Mouse (Mus musculus): ENCODE measurements around the gene Vps53.

Gene Vps53

DNA sequence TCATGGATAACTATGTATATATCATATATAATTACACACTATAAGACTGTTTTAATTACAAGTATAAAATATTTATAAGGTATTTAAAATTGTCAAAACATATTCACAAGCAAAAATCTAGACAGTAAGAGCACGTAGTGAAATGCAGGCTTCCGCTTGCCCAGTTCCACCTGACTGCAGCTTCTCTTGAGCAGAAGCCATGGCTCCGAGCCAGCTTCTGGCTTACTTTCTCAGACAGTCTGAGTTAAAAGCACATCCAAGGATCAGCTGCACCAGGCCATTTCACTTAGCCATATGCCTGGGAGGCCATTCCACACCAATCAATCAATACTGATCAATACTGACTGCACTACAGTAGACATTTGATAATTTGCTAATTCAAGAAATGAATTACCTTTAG, 10.5 kb downstream of the Vps53 start:
- no peak for DNase-seq (ENCODE audit: extremely low read depth, insufficient read length, low spot score)

DNA sequence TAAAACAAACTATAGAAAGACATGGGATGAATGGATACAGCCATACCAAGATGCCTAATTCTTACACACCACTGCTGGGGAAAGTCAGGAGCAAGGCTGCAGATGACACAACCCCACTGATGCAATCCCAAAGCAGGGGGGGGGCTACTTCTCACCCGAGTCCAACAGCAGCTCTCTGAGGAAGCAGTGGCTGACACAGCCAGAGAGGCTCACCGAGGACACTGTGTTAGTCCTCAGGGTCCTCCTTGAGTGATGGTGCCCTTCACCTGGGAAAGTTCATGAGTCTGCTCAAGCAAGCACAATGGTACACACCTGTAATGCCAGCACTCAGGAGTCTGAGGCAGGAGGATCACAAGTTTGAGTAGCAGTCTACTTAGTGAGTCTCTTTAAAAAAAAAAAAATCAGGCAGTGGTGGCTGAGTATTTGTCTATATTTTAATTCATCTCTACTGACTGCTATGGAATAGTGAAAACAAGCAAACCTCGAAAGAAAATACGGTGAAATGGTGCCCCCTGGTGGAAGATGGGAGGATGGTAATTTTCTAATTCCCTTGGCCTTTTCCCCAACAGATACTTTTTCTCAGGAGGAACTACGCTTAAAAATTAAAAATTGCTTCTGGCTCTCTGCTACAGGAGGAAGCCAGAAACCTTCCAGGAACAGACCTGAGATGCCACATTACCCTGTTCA, 12.2 kb downstream of the Vps53 start:
- peak; percentile 34 for DNase-seq (ENCODE audit: extremely low read depth, insufficient read length, low spot score)

DNA sequence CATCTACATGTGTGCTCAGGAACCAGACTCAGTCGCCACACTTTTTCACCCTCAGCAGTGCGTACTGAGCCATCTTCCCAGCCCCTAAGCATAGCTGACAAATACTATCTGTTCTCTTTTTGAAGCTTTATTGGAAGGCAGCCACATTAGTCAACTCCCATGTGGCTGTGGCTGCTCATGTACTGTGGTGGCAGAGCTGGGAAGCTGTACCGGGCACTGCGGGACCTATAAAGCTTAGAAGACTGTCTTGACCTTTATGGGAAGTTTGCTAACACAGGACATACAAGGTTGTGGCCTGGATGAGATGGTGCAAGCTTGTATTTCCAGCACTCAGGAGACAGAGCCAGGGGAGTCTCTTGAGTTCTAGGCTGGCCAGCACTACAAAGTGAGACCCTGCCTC, 12.8 kb downstream of the Vps53 start:
- peak; percentile 43 for DNase-seq (ENCODE audit: extremely low read depth, insufficient read length, low spot score)

DNA sequence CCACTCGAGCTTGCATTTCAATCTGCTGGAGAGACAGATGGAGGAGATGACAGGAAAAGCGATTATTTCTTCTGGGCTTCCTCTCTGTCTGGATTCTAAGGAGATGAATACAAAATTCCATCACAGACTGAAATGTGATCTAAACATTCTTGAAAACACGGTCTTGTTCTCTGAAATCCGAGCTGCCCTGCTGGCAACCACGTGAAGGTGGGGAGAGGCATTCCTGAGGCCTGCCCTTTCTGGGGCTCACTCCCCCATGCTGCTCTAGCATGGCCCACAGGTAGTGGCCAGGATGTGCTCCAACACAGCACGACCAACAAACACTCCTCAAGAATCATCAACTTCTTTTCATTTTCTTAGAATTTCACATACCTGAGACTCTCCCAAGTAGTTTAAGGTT, 19.2 kb downstream of the Vps53 start:
- DNase-seq (ENCODE audit: extremely low read depth, insufficient read length, low spot score) = no peak

DNA sequence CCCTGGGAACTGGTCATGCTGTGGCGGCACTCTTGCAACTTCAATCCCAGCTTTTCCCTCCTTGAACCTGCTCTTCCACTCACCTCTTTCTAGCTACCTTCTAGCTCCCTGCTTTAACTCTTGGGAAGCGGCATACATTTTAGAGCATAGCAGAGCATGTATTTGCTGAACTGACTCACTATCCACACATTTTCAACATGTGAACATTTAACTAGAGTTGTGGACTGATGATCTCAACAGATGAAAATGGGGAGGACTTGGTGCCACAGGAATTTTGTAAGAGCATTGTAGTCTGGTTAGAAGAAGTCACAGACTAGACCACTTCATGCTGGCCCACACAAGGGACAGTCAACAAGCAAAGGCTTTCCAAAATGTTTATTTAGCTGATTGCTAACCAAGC, 21.1 kb downstream of the Vps53 start:
- DNase-seq (ENCODE audit: extremely low read depth, insufficient read length, low spot score) = no peak

DNA sequence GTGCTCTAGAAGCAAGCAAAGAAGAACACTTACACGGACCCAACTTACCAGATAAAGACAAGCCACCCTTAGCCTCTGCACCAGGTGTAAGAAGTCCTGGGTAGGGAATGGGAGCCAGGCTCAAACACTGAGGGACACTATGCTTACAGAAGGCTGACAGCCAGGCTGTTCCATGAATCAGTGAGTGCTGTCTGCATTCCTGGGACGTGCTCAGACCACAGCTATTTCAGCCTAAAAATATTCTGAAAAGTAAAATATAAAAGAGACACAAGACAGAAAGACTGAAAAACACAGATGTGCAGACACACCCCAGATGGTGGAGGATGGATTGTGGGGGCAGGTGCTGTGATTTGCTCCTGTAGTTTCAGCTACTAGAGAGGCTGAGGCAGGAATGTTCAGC, 24.6 kb downstream of the Vps53 start:
- peak; percentile 31 for DNase-seq (ENCODE audit: extremely low read depth, insufficient read length, low spot score)

DNA sequence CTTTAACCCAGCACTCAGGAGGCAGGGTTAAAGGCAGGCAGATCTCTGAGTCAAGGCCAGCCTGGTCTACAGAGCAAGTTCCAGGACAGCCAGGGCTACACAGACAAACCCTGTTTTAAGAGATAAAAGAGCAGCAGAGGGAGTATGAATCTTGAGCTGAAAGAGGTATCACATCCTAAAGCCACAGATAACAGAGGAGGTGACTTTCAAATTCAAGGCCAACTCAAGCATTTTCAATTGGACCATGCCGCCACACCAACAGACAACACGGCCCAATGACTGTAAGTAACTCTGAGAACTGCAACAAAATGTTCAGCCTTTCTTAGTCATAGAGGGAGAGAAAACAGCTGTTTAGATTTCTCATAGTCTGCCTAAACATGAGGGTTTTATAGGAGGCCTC, 25.2 kb downstream of the Vps53 start:
- no peak for DNase-seq (ENCODE audit: extremely low read depth, insufficient read length, low spot score)

DNA sequence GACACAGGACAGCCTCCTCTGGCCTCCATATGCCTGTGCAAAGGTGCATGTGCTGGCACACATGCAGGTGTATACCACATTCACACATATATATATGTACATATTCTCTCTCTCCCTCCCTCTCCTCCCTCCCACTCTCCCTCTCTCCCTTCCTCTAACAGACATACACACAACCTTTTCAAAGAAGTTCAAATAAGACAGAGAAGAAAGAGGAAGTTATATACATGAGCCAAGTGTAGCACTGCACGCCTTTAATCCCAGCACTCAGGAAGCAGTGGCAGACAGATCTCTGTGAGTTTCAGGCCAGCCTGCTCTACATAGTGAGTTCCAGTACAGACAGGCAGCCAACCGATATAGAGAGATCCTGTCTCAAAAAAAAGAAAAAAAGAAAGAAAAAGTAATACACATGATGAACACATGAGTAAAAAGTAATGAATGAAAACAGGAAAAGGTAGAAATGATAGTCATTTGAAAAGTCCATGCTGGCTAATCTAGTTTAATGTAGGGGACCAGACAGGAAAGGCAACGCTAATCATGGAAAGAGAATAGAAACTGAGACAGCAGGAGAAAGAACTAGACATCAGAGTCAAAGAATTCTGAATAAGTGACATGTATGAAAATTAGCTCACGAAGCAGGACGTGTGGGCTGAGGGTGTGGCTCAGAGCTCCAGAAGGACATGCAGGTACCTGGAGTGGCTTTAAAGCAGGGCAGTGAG, 26.1 kb downstream of the Vps53 start:
- DNase-seq (ENCODE audit: extremely low read depth, insufficient read length, low spot score) = no peak

DNA sequence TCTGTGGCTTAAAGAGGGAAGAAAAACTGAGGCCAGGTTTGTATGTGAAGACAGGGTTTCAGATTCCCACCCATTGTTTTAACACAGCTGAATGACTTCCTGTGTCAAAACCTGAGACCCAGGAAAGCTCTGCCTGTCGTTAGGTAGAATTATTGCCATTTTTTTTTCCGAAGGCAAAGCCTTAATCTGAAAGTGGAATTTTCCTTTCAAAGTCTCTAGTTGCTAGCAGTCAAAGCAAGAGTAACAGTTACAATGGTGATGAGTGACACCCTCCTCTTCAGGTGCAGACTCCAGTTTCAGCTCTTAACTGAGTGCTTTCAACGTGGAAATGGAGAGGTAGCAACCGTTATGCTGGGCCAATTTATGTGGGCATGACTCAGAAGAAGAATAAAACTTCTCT, 28.5 kb downstream of the Vps53 start:
- DNase-seq (ENCODE audit: extremely low read depth, insufficient read length, low spot score) = no peak

DNA sequence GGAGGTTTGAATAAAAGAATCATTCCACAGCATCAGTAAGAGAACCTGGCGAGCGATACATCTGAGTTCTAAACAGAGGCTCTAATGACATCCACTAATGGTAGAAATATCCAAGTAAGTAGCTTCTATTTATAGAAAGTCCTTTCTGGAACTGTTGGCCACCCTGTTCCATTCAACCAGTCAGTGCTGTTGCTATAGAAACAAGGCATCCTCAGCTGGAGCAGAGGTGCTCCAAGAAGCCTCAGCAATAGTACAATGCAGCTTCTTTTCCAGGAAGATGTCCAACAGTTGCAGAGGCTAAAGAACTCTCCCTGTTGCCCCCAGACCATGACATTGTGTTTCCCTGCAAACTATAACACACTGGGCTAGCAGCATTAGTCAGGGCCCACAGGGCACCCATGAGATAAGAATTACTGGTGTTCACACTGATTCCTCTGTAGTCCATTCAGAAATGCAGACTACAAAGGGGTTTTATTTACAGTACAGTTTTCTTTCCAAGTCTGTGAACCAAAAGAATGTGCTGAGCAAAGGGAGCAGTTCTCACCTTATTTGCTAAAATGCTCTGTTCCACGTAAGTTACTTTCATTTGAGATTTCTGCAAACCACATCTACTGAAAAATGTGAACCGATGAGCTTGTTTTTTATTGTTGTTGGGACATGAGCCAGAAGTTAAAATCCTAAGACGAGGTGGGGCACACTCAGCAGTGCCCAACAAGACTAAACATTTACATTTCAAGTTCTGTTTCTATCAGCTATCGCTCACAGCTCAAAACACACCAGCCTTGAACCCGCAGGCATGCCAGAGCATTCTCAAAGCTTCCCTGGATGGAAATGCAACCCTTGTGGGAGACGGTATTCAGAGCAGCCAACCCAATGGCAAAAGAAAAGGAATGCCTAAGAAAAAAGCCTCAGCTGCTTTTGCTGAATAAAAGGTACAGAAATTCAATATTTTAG, 31.1 kb downstream of the Vps53 start:
- no peak for DNase-seq (ENCODE audit: extremely low read depth, insufficient read length, low spot score)

DNA sequence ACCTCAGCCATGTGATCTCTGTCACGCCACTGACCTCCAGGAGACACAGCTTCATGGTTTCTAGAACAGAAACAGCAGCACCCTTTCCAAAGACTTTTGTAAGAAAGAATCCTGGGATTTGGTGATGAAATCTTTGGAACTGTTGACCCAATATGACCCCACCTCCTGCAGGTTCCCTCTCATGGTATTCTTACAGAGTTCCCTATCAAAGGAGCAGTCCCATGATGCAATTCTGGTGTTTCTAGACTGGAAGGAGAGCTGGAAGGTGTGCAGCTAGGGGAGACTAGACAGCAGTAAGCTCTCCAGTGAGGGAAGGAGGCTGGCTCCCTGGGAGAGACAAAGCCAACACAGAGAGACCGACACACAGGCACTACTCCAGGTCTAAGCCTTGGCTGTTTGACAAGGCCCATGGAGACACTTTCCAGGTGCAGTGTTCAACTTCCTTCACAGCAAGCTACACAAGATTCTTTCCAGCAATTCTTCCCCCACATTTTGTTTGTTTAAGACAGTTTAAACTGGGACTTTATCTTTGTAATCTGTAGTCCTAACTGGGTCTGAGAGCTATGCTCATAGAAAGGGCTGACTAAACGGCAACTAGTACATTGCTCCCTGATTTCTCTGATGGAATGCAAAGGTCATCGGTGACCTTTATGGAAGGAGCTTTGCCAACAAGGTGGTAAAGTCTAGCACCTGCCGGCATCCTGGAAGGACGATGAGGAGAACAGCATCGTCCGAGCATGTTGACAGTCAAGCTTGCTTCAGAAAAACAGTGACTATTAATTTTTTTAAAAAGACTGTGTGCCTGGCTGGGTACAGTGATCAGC, 33.0 kb downstream of the Vps53 start:
- DNase-seq (ENCODE audit: extremely low read depth, insufficient read length, low spot score) = no peak

DNA sequence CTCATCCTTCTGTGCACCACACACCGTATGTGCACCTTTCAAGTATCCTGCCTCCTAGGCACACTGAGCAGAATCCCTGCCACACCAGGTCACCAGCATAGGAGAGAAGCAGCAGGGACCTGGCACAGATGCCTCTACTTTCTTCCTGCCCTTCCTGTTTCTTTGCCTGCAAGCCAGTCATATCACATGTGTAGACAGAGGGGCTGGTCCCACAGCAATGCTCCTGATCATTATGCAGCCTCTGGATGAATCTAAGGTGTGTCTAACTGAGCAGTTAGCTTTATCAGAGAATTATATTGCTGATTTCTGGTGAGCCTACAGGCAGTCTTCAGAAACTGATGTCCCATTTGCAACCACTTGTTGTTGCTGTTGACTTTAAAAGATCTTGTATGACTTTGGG, 34.3 kb downstream of the Vps53 start:
- no peak for DNase-seq (ENCODE audit: extremely low read depth, insufficient read length, low spot score)

DNA sequence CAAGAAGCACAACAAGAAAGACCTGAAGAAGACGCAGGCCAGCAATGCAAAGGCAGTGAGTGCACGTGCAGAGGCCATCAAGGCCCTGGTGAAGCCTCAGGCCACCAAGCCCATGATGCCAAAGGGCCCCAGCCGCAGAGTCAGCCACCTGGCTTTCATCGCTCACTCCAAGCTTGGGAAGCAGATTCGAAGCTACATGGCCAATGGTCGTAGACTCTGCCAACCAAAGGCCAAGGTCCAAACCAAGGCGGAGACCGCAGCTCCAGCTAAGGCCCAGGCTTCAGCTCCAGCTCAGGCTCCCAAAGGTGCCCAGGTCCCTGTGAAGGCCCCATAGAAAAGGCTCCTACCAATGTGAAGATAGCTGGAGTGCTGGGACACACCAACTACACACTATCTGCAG, 35.1 kb downstream of the Vps53 start:
- no peak for DNase-seq (ENCODE audit: extremely low read depth, insufficient read length, low spot score)

DNA sequence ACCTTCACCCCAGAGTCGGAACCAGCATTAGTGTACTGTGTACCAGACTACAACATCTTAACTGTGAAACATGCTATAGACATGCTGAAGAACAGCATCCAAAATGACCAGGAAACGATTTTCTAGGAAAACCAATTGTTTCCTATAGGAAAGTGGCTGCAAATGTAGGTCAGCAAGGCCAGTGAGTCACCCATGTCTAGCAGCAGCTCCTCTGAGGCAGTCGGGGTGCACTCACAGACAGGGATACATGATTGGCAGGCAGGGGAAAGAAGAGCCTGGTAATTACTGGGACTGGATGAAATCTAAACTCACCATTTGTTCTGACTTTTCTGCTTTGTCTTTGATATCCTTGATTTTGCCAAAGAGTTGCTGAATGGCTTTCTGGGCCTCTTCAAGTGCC, 41.5 kb downstream of the Vps53 start:
- no peak for DNase-seq (ENCODE audit: extremely low read depth, insufficient read length, low spot score)

DNA sequence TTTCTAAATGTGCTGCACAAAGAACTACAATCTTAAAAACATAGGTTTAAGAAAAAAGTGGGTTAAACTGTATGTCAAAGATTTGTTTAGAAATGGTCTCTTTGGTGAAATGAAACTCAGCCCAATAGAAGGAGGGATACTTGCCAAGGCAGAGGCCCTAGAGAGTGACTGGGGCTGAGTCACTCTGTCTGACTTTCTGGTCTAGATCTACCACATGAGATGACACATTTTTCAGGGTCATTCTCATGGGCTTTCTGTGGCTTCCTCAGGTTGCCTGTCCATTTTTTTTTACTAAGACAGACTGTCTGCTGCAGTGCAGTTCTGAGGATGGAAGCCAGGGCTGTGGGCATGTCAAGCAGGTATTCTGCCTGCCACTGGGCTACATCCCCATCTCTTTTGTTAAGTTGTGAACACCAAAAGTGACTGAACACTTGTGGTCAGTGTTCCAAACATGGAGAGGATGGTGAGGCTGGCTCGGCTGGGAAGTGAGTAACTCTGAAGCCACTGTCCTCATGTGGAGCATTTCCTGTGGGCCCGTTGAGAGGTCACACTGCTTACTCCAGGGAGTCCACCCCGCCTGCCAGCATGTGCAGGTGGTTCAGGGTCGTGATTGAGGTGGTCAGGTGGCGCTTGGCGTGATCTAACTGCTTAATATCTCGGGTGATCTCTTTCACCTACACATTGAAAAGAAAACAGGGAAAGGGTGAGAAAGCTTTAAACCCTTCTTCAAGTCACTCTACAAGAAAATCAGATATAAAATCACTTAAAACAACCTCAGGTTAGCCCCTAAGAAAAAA, 43.6 kb downstream of the Vps53 start:
- peak; percentile 70 for DNase-seq (ENCODE audit: extremely low read depth, insufficient read length, low spot score)

DNA sequence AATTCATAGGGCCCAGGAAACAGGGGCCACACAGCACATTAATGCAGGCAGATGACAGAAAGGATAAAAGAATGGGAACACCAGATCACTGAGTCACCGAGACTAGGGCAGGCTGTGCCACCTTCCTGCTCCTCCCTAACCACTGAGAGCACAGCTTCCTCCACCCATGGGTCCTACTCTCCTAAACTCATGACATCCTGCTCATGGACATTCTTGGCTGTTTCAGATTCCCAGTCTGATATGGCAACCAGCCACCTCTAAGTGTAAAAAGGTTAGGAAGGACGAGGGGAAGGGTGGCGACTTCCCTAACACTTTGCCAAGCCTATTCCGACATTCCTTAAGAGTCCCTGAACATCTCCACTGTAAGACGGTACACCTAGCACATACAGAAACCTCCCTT, 48.6 kb downstream of the Vps53 start:
- no peak for DNase-seq (ENCODE audit: extremely low read depth, insufficient read length, low spot score)

DNA sequence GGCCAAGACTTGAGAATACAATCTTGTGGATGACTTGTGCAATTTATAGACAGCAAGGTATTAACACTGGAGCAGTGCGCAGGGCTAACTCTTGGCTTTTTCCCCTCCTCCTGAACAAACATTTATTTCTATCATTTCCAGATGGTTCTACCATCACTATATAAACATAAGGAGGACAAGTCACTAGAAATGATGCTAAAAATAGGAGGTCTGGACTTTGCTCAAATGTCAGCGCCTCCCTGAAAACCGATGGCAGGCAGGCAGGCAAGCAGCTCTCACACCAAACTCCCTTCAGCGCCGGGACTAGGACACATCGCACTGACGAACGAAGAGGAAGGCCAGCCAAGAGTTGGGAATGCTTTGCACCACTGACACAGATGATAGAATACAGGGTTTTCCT, 54.1 kb downstream of the Vps53 start:
- DNase-seq (ENCODE audit: extremely low read depth, insufficient read length, low spot score) = no peak

DNA sequence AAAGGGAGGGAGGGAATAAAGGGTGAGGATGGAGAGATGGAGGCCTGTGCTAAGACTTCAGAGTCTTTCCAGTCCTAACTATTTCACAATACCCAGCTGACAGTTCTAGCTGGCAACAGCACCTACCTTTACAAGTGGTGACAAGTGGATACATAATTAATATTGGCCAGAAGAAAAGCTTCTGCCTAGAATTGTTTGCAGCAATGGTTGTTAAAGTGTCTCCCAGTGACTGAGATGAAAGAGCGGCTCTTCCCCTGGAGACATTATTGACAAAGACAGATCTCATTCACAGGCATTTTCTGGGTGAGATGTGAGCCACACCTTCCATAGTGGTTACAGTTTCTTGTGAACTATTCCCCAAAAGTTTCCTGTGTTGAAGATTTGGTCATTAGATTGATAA, 55.9 kb downstream of the Vps53 start:
- no peak for DNase-seq (ENCODE audit: extremely low read depth, insufficient read length, low spot score)

DNA sequence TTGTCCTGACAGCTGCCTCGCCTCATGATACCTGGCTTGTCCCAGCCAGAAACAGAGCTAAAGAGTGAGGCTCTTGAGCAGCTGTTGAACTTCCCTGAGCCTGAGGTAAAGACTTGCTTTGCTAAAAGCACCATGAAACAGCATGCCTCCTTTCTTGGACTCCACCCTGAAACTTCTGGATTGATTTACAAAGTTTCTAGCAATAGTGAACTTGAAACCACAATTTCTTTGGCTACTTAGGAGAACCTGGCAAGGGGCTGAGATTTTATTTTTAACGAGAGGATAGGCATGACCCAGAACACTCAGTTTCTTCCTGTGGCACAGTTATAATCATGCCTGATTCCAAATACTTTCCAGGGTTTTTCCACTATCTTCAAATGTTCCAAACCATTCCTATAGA, 56.9 kb downstream of the Vps53 start:
- no peak for DNase-seq (ENCODE audit: extremely low read depth, insufficient read length, low spot score)

DNA sequence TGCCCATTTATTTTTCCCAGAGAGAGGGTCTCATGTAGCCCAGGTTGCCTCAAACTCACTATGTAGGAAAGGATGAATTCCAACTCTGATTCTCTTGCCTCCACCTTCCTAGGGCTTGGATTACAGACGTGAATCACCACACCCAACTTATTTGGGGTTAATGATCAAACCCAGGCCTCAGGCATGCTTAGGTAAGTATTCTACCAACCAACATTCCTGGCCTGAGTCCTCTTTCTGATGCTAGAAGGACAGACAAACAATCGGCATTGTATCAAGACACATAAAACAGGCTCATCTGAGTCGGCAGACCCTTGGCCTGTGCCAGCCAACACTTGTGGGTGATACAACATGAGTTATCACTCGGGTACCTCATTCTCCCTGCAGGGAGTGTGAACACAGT, 58.4 kb downstream of the Vps53 start:
- no peak for DNase-seq (ENCODE audit: extremely low read depth, insufficient read length, low spot score)
